Mouse (Mus musculus) hindbrain, embryonic 14.5 days (tissue): ENCODE measurements around the gene Atp4b. TPM values are rescaled to one million over a fixed set of nuclear protein-coding genes. Genes with fewer than 3 reads are reported as not detected.

Experiments
- ATAC-seq: fragments of 200-750 bp; cut with Nextera tagmentation; 2 replicates; pipeline ENCODE4 v1.8.0; 2017; ENCODE audit warnings: moderate number of reproducible peaks, mild to moderate bottlenecking, moderate TSS enrichment, moderate library complexity; ENCODE audit not compliant: low FRiP score
- DNase-seq: peaks from one replicate; pipeline ENCODE4 v3.0.0-alpha.2; 2015; ENCODE audit warnings: low spot score
- H3K27ac ChIP-seq: fragments of 300-500 bp; sonication (generic); 2 replicates; pipeline ENCODE4 v1.5.1; 2014; ENCODE audit warnings: mild to moderate bottlenecking, moderate library complexity
- H3K27me3 ChIP-seq: fragments of 300-500 bp; sonication (generic); 2 replicates; pipeline ENCODE4 v1.6.1; 2014; ENCODE audit warnings: mild to moderate bottlenecking, low read length, mixed read lengths; ENCODE audit not compliant: control insufficient read depth, insufficient read depth
- H3K36me3 ChIP-seq: fragments of 300-500 bp; sonication (generic); replicated peaks from 2 replicates; pipeline ENCODE4 v1.6.1; 2014; ENCODE audit not compliant: control insufficient read depth, insufficient read depth
- H3K4me1 ChIP-seq: fragments of 300-500 bp; sonication (generic); replicated peaks from 2 replicates; pipeline ENCODE4 v1.6.1; 2014; ENCODE audit warnings: antibody characterized with exemption, low read length, mixed read lengths; ENCODE audit not compliant: control insufficient read depth, insufficient read depth
- H3K4me2 ChIP-seq: fragments of 300-500 bp; sonication (generic); replicated peaks from 2 replicates; pipeline ENCODE4 v1.6.1; 2014; ENCODE audit warnings: mild to moderate bottlenecking, moderate library complexity
- H3K4me3 ChIP-seq: fragments of 300-500 bp; sonication (generic); replicated peaks from 2 replicates; pipeline ENCODE4 v1.5.1; 2014; ENCODE audit warnings: mild to moderate bottlenecking, low read length
- H3K9ac ChIP-seq: fragments of 300-500 bp; sonication (generic); 2 replicates; pipeline ENCODE4 v1.6.1; 2014
- H3K9me3 ChIP-seq: fragments of 300-500 bp; sonication (generic); 2 replicates; pipeline ENCODE4 v1.6.1; 2016; ENCODE audit warnings: low read length; ENCODE audit not compliant: control insufficient read depth
- WGBS: fragments of 180-500 bp; shearing (Covaris S2); extraction: QIAGEN DNeasy Blood & Tissue Kit; methylation state at CpG from one replicate; pipeline ENCODE4 v1.1.7; 2014; 5-methylcytosine and 5-hydroxymethylcytosine counted together
- polyA plus RNA-seq: library from polyadenylated mRNA; unstranded; fragments of >200 nt; fragmentation: Nextera tagmentation; extraction: Ambion mirVana; gene quantifications from 2 replicates; pipeline ENCODE4 v1.2.1, GENCODE M21; 2014

Atp4b gene
- polyA plus RNA-seq, 1 experiment from 2014 or later: not detected

DNA sequence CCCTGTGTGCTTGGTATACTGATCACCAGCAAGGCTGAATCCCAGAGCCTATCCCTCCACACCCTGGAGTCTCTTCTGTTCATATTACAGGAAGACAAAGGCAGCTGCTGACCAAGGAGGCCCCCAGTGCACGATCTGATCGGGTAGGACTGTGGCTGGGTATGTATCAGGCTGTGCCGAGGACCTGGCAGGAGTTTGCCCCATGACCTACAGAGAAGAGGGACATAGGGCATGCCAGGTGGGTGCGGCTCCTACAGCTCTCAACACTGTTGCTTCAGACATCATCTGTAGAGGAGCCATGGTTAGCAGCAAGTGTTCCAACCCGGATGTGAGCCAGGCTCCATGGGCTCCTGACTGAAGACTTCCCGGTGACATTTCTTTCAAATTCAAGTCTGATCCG is 2.8 kb downstream of the Atp4b start:
- Histone ChIP-seq H3K27ac (no peak overlapping the region), H3K9me3 (no peaks in the 10 kb centered on the region), H3K9ac (no peak overlapping the region), H3K4me1 (no peaks in the 10 kb centered on the region), H3K4me3 (no peak overlapping the region), H3K36me3 (no peaks in the 10 kb centered on the region), H3K4me2 (no peak overlapping the region), H3K27me3 (no peaks in the 10 kb centered on the region)
- 93% methylated on average over 7 of the region's 7 CpGs for WGBS
- ATAC-seq (no peak), DNase-seq (no peak)

DNA sequence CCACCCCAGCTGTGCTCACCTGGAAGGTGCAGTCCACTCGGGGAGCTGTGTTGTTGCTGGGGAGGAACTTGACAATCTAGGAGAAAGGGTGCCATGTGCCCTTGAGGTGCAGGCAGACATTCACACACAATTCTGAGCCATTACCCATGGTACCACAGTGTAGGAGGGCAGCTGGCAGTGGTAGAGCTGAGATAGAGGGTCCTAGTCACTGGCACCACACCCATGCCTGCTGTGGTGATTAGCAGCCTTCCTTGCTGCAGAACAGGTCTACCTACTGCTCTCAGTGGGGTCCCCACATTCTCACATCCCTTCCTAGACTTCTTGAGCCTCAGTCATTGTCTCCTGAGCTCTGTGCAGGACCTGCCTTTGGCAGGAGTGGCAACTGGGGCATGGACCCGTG is 7.9 kb downstream of the Atp4b start:
- Histone ChIP-seq H3K4me2 (no peak overlapping the region), H3K36me3 (no peaks in the 10 kb centered on the region), H3K9ac (no peak overlapping the region), H3K4me1 (no peaks in the 10 kb centered on the region), H3K4me3 (no peak overlapping the region), H3K27ac (no peak overlapping the region), H3K27me3 (no peaks in the 10 kb centered on the region), H3K9me3 (no peaks in the 10 kb centered on the region)
- no peak for DNase-seq
- 89% methylated on average over 2 of the region's 2 CpGs for WGBS
- no peak for ATAC-seq

DNA sequence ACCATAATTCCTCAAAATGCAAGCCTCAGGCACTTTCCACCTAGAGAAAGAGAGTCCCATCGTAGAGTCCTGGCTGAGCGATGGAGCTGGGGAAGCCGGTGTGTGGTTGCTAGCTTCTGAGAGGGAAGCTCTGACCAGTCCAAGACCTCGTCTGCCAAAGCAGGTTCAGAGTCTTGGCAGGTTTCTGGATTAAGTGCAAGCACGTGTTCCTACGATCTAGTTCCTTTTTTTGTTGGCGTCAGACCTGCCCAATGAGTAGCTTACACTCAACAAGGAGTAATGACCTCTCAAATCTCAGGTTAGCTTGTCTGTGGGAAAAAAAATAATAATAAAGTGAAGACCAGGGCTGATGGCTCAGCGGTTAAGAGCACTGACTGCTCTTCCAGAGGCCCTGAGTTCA is 8.9 kb downstream of the Atp4b start:
- no peak for ATAC-seq
- no peaks in the 10 kb centered on the region for H3K9me3 ChIP-seq
- no peak overlapping the region for H3K4me2 ChIP-seq
- no peak overlapping the region for H3K27ac ChIP-seq
- H3K4me1 ChIP-seq: no peaks in the 10 kb centered on the region
- H3K27me3 ChIP-seq: no peaks in the 10 kb centered on the region
- no peak for DNase-seq
- WGBS: 86% methylated on average over 8 of the region's 8 CpGs
- H3K9ac ChIP-seq: no peak overlapping the region
- no peak overlapping the region for H3K4me3 ChIP-seq
- H3K36me3 ChIP-seq: no peaks in the 10 kb centered on the region

DNA sequence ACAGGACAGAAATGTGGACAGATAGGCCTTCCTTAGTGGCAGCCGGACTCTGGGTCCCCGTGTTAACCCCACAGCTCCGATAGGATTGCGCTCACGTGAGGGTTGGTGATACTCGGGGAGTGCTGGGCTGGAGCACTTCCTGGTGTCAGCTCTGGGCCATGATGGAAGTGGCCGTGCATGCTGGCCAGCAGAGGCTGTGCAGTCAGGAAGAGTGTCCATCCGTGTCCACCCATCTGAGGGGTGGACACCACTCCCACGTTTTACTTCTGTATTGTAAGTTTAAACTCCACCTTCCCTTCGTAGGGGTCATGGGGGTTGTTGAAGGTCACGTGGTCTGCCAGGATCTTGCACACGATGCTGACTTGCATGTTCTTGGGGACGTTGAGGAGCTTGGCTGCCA is 10.3 kb downstream of the Atp4b start:
- H3K4me3 ChIP-seq: no peak overlapping the region
- no peak overlapping the region for H3K4me2 ChIP-seq
- H3K4me1 ChIP-seq: no peaks in the 10 kb centered on the region
- ATAC-seq: no peak
- 76% methylated on average over 13 of the region's 13 CpGs for WGBS
- H3K9ac ChIP-seq: no peak overlapping the region
- no peaks in the 10 kb centered on the region for H3K27me3 ChIP-seq
- DNase-seq: no peak
- H3K36me3 ChIP-seq: no peaks in the 10 kb centered on the region
- H3K27ac ChIP-seq: no peak overlapping the region
- H3K9me3 ChIP-seq: no peaks in the 10 kb centered on the region

DNA sequence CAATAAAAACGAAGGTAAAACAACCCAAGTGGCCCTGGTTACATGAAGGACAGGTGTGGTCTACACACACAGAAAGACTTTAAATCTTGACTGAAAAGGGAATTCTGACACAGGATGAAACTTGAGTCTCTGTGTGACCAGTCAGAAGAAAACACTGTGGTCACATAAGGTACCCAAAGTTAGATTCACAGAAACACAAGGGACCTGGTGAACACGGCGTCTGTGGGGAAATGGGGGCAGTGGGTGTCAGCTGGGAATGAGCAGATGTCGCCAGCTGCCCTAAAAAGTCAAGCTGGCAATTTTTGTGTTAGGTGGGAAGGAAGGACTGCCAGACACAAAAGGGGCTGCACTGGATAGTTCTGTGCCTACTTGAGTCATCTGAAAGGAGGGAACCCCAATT is 13.6 kb downstream of the Atp4b start:
- DNase-seq (no peak), ATAC-seq (no peak)
- Histone ChIP-seq H3K27ac (no peak overlapping the region), H3K4me1 (no peaks in the 10 kb centered on the region), H3K4me2 (no peak overlapping the region), H3K9me3 (no peaks in the 10 kb centered on the region), H3K4me3 (no peak overlapping the region), H3K36me3 (peaks cover 20% of the 10 kb centered on the region), H3K27me3 (no peaks in the 10 kb centered on the region), H3K9ac (no peak overlapping the region)
- WGBS: 94% methylated on average over 4 of the region's 4 CpGs

DNA sequence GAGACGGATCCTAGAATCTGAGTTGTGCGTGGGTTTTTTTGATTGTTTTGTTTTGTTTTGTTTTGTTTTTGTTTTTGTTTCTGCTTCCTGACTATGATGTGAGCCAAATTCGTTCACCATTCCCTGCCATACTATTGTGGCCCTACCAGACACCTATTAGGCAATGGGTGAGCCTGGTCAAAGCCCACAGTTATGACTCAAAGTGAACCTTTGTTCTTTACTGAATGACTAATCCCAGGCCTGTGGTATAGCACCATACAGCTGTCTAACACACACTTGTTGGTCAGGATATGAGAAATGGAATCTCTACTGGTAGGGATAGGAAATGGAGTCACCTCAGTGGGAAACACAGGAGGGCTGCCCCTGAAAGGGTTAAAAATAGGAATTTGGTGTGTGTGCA is 14.1 kb downstream of the Atp4b start:
- Histone ChIP-seq H3K36me3 (peaks cover 22% of the 10 kb centered on the region), H3K9ac (no peak overlapping the region), H3K4me2 (no peak overlapping the region), H3K4me3 (no peak overlapping the region), H3K9me3 (no peaks in the 10 kb centered on the region), H3K27ac (no peak overlapping the region), H3K27me3 (no peaks in the 10 kb centered on the region), H3K4me1 (no peaks in the 10 kb centered on the region)
- WGBS: 90% methylated on average over 3 of the region's 3 CpGs
- DNase-seq: no peak
- ATAC-seq: no peak

DNA sequence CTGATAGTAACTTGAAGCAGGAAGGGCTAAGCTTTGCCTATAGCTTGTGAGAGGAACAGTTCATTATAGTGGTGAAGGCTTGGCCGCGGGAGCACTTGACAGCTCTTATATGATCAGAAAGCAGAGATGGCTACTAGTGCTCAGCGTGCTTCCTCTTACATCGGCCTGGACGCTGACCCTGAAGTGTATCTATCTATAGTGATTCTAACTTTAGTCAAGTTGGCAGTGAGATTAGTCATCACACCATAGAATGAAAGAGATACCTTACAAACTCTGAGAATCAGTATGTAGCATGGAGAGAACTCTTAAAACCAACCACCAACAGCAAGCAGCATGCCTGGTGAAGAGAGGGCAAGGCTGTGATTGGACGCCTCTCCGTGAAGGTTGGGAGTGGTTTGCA is 15.0 kb downstream of the Atp4b start:
- ATAC-seq: no peak
- H3K27me3 ChIP-seq: no peaks in the 10 kb centered on the region
- WGBS: 90% methylated on average over 7 of the region's 7 CpGs
- no peaks in the 10 kb centered on the region for H3K4me1 ChIP-seq
- no peak overlapping the region for H3K9ac ChIP-seq
- H3K9me3 ChIP-seq: no peaks in the 10 kb centered on the region
- H3K4me2 ChIP-seq: no peak overlapping the region
- DNase-seq: no peak
- H3K27ac ChIP-seq: no peak overlapping the region
- peaks cover 29% of the 10 kb centered on the region for H3K36me3 ChIP-seq
- no peak overlapping the region for H3K4me3 ChIP-seq

DNA sequence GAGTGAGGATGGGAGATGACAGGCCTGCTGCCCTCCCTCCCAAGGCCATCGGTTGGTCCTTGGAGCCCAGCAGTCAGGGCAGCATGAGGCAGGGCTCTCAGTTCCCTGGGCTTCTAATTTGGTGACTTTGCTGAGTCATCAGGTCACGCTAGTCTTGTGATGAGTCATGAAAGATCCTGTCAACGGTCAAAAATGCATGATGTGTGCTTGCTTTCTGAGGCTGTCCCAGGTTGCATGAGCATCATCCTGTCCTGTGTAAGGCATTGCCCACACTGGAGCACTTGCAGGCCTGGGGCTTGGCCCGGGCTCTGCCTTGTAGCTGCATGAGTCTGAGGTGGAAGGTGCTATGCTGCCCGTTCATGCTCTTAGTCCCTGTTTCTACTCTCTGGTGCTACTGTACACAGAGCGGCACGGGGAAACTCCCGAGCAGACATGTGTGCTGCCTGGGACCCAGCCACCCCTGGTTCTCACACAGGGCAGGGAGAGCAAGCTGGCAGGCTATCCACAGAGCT is 23.4 kb downstream of the Atp4b start:
- Histone ChIP-seq H3K4me1 (no peaks in the 10 kb centered on the region), H3K4me2 (no peak overlapping the region), H3K27me3 (no peaks in the 10 kb centered on the region), H3K9me3 (no peaks in the 10 kb centered on the region), H3K36me3 (peaks cover 88% of the 10 kb centered on the region), H3K9ac (no peak overlapping the region), H3K27ac (no peak overlapping the region), H3K4me3 (no peak overlapping the region)
- no peak for ATAC-seq
- no peak for DNase-seq
- WGBS: 87% methylated on average over 8 of the region's 8 CpGs

DNA sequence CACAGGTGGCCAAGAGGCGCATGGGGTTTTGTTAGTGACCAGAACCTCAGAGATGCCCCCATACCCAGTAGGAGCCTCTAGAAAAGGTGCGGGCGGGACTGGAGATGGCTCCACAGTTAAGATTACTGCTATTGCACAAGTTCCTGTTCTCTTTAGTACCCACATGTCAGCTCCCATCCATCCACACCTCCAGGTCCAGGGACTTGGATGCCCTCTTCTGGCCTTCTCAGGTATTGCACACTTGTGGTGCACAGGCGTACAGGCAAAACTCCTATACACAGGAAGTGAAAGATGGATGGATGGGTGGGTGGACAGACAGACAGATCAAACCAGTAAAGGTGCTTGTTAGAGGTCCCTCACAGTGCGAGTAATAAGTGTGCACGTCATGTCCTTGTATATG is 34.8 kb downstream of the Atp4b start:
- no peak for ATAC-seq
- no peak overlapping the region for H3K27ac ChIP-seq
- H3K27me3 ChIP-seq: no peaks in the 10 kb centered on the region
- 96% methylated on average over 6 of the region's 6 CpGs for WGBS
- no peaks in the 10 kb centered on the region for H3K9me3 ChIP-seq
- H3K4me3 ChIP-seq: no peak overlapping the region
- no peak overlapping the region for H3K9ac ChIP-seq
- H3K4me1 ChIP-seq: no peaks in the 10 kb centered on the region
- peaks cover 96% of the 10 kb centered on the region for H3K36me3 ChIP-seq
- H3K4me2 ChIP-seq: no peak overlapping the region
- DNase-seq: no peak

DNA sequence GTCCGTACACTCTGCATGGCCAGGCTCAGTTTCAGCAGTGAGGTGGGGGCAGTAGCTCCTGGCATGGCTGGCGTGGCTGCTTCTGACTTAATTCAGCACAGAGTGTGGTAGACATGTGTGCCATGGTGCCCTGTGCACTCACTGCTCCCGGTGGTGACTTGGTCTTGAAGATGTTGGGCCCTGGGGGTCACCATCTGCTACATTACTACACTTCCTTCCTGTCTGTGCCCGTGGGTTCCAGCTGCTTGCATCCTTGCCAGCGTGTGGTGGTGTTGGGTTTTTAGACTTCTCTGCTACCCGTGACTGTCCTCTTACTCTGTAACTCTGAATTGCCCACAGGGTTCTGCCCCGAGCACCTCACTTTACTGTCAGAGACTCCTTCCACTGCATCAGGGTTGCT is 36.4 kb downstream of the Atp4b start:
- no peaks in the 10 kb centered on the region for H3K9me3 ChIP-seq
- DNase-seq (no peak), ATAC-seq (no peak)
- H3K27me3 ChIP-seq: no peaks in the 10 kb centered on the region
- no peak overlapping the region for H3K4me3 ChIP-seq
- H3K9ac ChIP-seq: no peak overlapping the region
- peaks cover 96% of the 10 kb centered on the region for H3K36me3 ChIP-seq
- no peak overlapping the region for H3K4me2 ChIP-seq
- H3K4me1 ChIP-seq: no peaks in the 10 kb centered on the region
- no peak overlapping the region for H3K27ac ChIP-seq
- 97% methylated on average over 7 of the region's 7 CpGs for WGBS
